Mouse (Mus musculus) CH12.LX (cell line): ENCODE results near the gene Pex16.

Experiments used
- CHD1 ChIP-seq: IDR thresholded peaks from 2 replicates; pipeline ENCODE4 v1.6.1; 2012; ENCODE audit warnings: low read depth, low read length, improper control_type of control experiment, inconsistent platforms
- CTCF ChIP-seq, 2 experiments: IDR thresholded peaks in 1 of 2; conservative IDR thresholded peaks in 1 of 2; 2 replicates each; pipeline ENCODE4 v1.5.1; 2011 to 2012; ENCODE audit warnings: low read depth in 2 of 2, low read length in 2 of 2, improper control_type of control experiment in 1 of 2, inconsistent platforms in 1 of 2, mild to moderate bottlenecking in 1 of 2, moderate library complexity in 1 of 2
- EP300 ChIP-seq: IDR thresholded peaks from 2 replicates; pipeline ENCODE4 v1.6.1; 2011; ENCODE audit warnings: low read length, improper control_type of control experiment
- GABPA ChIP-seq: IDR thresholded peaks from 2 replicates; pipeline ENCODE4 v1.6.1; 2012; ENCODE audit warnings: low read depth, low read length, improper control_type of control experiment, inconsistent platforms; ENCODE audit not compliant: insufficient replicate concordance
- HCFC1 ChIP-seq: IDR thresholded peaks from 2 replicates; pipeline ENCODE4 v1.6.1; 2012; ENCODE audit warnings: low read depth, mild to moderate bottlenecking, inconsistent platforms, low read length, improper control_type of control experiment
- JUND ChIP-seq: conservative IDR thresholded peaks from 2 replicates; pipeline ENCODE4 v1.6.1; 2011; ENCODE audit warnings: low read depth, low read length, improper control_type of control experiment
- KAT2A ChIP-seq: IDR thresholded peaks from 2 replicates; pipeline ENCODE4 v1.6.1; 2012; ENCODE audit warnings: low read length, improper control_type of control experiment, inconsistent platforms; ENCODE audit not compliant: insufficient replicate concordance
- MAFK ChIP-seq: IDR thresholded peaks from 2 replicates; pipeline ENCODE4 v1.6.1; 2011; ENCODE audit warnings: low read length, improper control_type of control experiment; ENCODE audit not compliant: insufficient replicate concordance
- MEF2A ChIP-seq: IDR thresholded peaks from 2 replicates; pipeline ENCODE4 v1.6.1; 2014; ENCODE audit warnings: low read depth, mild to moderate bottlenecking, inconsistent platforms, low read length, improper control_type of control experiment, borderline replicate concordance
- POLR2A ChIP-seq: IDR thresholded peaks from 2 replicates; pipeline ENCODE4 v1.6.1; 2011; ENCODE audit warnings: low read depth, mild to moderate bottlenecking, improper control_type of control experiment, low read length
- POLR2AphosphoS2 ChIP-seq: IDR thresholded peaks from 2 replicates; pipeline ENCODE4 v1.6.1; 2011; ENCODE audit warnings: low read depth, low read length, improper control_type of control experiment
- USF1 ChIP-seq: IDR thresholded peaks from 2 replicates; pipeline ENCODE4 v1.6.1; 2014; ENCODE audit warnings: low read depth, mild to moderate bottlenecking, inconsistent platforms, low read length, improper control_type of control experiment

DNA sequence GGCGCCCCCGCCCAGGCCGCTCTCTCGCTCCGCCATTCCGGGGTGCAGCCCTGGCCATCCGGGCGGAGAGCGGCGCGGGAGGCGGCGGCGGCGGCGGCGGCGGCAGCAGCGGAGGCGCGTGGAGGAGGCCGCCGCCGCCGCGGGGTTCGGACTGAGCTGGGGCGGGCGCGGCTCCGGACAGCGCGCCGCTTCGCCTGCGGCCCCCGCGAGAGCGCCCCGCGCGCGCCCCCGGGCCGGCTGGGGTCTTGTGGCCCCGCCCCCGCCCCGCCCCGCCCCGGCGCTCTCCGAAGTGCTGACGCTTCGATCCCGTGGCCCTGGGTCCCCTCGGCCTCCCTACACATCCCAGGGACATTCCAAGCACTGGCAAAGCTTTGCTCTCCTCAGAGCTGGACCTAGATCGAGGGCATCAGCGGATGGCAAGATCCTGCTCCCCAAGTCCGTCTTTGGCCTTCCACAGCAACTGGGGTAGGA, 26.6 kb downstream of the Pex16 start, which contains the start of gene Mapk8ip1:
- TF ChIP-seq GABPA, result no peak
- no peak for TF ChIP-seq CTCF (conservative IDR thresholded peaks at IDR 0.05 in 1 of 2, IDR thresholded peaks at IDR 0.05 in 1 of 2; ENCODE audit: low read depth in 2 of 2, low read length in 2 of 2)
- no peak for TF ChIP-seq POLR2A
- TF ChIP-seq MEF2A, result no peak
- no peak for TF ChIP-seq MAFK
- no peak for TF ChIP-seq POLR2AphosphoS2
- TF ChIP-seq KAT2A, result no peak
- no peak for TF ChIP-seq JUND
- TF ChIP-seq USF1, result no peak
- no peak for TF ChIP-seq CHD1
- no peak for TF ChIP-seq EP300
- TF ChIP-seq HCFC1, result no peak
